ENCODE assay signal across 13 mouse cellular contexts in genomic region chr10:27222639-27223315, GRCm38 (mm10).
DNase-seq lines count a peak whose midpoint lies in the region; ATAC-seq and TF ChIP-seq lines count a peak whose summit lies in the region.
"Had no signal": no experiment of that assay in that cellular context is flagged by ENCODE, and none has a peak within 500 bp of the region (broad histone marks: within the 10 kb centered on the region; RNA-seq: fewer than 3 reads in every experiment).

No protein-coding gene starts in this region.

- no peaks in the 10 kb centered on the region for H3K9me3 ChIP-seq in kidney, embryonic 16.5 days (ENCODE audit: low read length)
- H3K9me3 ChIP-seq in midbrain, embryonic 12.5 days, result no peaks in the 10 kb centered on the region
- no peaks in the 10 kb centered on the region for H3K9me3 ChIP-seq in midbrain, embryonic 10.5 days (replicated peaks)
- H3K9me3 ChIP-seq in stomach, postnatal 0 days (ENCODE audit: control insufficient read depth, low read length), result no peaks in the 10 kb centered on the region
- H3K9me3 ChIP-seq: embryonic facial prominence, embryonic 15.5 days; heart, embryonic 15.5 days had no signal

- H3K27ac ChIP-seq in kidney, embryonic 16.5 days (ENCODE audit: low read length), result no peak overlapping the region
- H3K27ac ChIP-seq in midbrain, embryonic 12.5 days (replicated peaks), result 0 out of 2 replicates have a peak overlapping the region, but pooled peaks have one; percentile 35
- no peak overlapping the region for H3K27ac ChIP-seq in midbrain, embryonic 10.5 days (replicated peaks)
- no peak overlapping the region for H3K27ac ChIP-seq in stomach, postnatal 0 days (replicated peaks)
- H3K27ac ChIP-seq: embryonic facial prominence, embryonic 15.5 days; heart, embryonic 15.5 days had no signal

- no peak for TF ChIP-seq EP300 in stomach, postnatal 0 days (optimal IDR thresholded peaks at IDR 0.05)

- peak; percentile 46 to 67 for DNase-seq in cerebellum, postnatal 14 days
- no peak for DNase-seq in cerebellum, postnatal 4 days (ENCODE audit: low spot score in 2 of 2)
- peak; percentile 3 for DNase-seq in kidney, adult 11 months
- DNase-seq in midbrain, embryonic 10.5 days (ENCODE audit: low spot score), result no peak
- DNase-seq in layer of hippocampus, adult 9-11 months, result peak; percentile 62
- no peak for DNase-seq in stomach, postnatal 0 days (ENCODE audit: low spot score)
- DNase-seq: spleen, adult 18-20 months; thymus, postnatal 36 days had no signal

- H3K27me3 ChIP-seq in kidney, embryonic 16.5 days (ENCODE audit: insufficient read depth, low read length), result no peaks in the 10 kb centered on the region
- H3K27me3 ChIP-seq in midbrain, embryonic 12.5 days, result no peaks in the 10 kb centered on the region
- H3K27me3 ChIP-seq in midbrain, embryonic 10.5 days (ENCODE audit: low read depth, poor library complexity, severe bottlenecking), result no peaks in the 10 kb centered on the region
- H3K27me3 ChIP-seq in stomach, postnatal 0 days (ENCODE audit: control insufficient read depth, insufficient read depth, low read length), result no peaks in the 10 kb centered on the region
- H3K27me3 ChIP-seq: embryonic facial prominence, embryonic 15.5 days; heart, embryonic 15.5 days; Patski had no signal

- H3K9ac ChIP-seq in kidney, embryonic 16.5 days (replicated peaks; ENCODE audit: low read length), result no peak overlapping the region
- no peak overlapping the region for H3K9ac ChIP-seq in midbrain, embryonic 12.5 days (replicated peaks)
- no peak overlapping the region for H3K9ac ChIP-seq in stomach, postnatal 0 days (ENCODE audit: low read length)
- H3K9ac ChIP-seq: embryonic facial prominence, embryonic 15.5 days; heart, embryonic 15.5 days had no signal

- H3K4me1 ChIP-seq in kidney, embryonic 16.5 days (ENCODE audit: insufficient read depth, low read length), result peaks cover 2% of the 10 kb centered on the region; the same call in 1 of the 2 replicates
- H3K4me1 ChIP-seq in midbrain, embryonic 12.5 days, result no peaks in the 10 kb centered on the region
- H3K4me1 ChIP-seq in midbrain, embryonic 10.5 days, result no peaks in the 10 kb centered on the region
- H3K4me1 ChIP-seq in stomach, postnatal 0 days (replicated peaks; ENCODE audit: control insufficient read depth, insufficient read depth), result no peaks in the 10 kb centered on the region
- H3K4me1 ChIP-seq: embryonic facial prominence, embryonic 15.5 days; heart, embryonic 15.5 days had no signal

- no peak for TF ChIP-seq CTCF in stomach, postnatal 0 days (IDR thresholded peaks at IDR 0.05; ENCODE audit: low read depth)

- 68% methylated on average over 6 of the region's 6 CpGs for WGBS in kidney, embryonic 16.5 days
- WGBS in midbrain, embryonic 12.5 days, result 82% methylated on average over 6 of the region's 6 CpGs
- WGBS in midbrain, embryonic 10.5 days, result 92% methylated on average over 6 of the region's 6 CpGs
- 77% methylated on average over 6 of the region's 6 CpGs for WGBS in stomach, postnatal 0 days

- no peaks in the 10 kb centered on the region for H3K36me3 ChIP-seq in kidney, embryonic 16.5 days (ENCODE audit: insufficient read depth, low read length)
- H3K36me3 ChIP-seq in midbrain, embryonic 12.5 days, result no peaks in the 10 kb centered on the region
- no peaks in the 10 kb centered on the region for H3K36me3 ChIP-seq in midbrain, embryonic 10.5 days
- H3K36me3 ChIP-seq in stomach, postnatal 0 days (ENCODE audit: control insufficient read depth, insufficient read depth, low read length), result no peaks in the 10 kb centered on the region
- H3K36me3 ChIP-seq: embryonic facial prominence, embryonic 15.5 days; heart, embryonic 15.5 days had no signal

- ATAC-seq in kidney, embryonic 16.5 days (ENCODE audit: low FRiP score, low TSS enrichment), result no peak
- ATAC-seq in midbrain, embryonic 12.5 days (ENCODE audit: low FRiP score, low read depth), result no peak
- no peak for ATAC-seq in stomach, postnatal 0 days (ENCODE audit: low FRiP score, low TSS enrichment)
- ATAC-seq: Patski had no signal

- no peak overlapping the region for H3K4me3 ChIP-seq in kidney, embryonic 16.5 days (ENCODE audit: low read length)
- no peak overlapping the region for H3K4me3 ChIP-seq in midbrain, embryonic 12.5 days
- no peak overlapping the region for H3K4me3 ChIP-seq in midbrain, embryonic 10.5 days
- H3K4me3 ChIP-seq in stomach, postnatal 0 days (ENCODE audit: low read depth, low read length), result no peak overlapping the region
- H3K4me3 ChIP-seq: embryonic facial prominence, embryonic 15.5 days; heart, embryonic 15.5 days had no signal

- no peak overlapping the region for H3K4me2 ChIP-seq in kidney, embryonic 16.5 days (replicated peaks; ENCODE audit: low read depth, low read length)
- no peak overlapping the region for H3K4me2 ChIP-seq in midbrain, embryonic 12.5 days (replicated peaks)
- no peak overlapping the region for H3K4me2 ChIP-seq in stomach, postnatal 0 days (replicated peaks; ENCODE audit: low read depth)
- H3K4me2 ChIP-seq: embryonic facial prominence, embryonic 15.5 days; heart, embryonic 15.5 days had no signal

Comparison
In these comparisons a context has a peak if more than half of its experiments do, and no peak if none do; other contexts are left out.
1. DNase-seq: peak in cerebellum, postnatal 14 days (2 of 2), kidney, adult 11 months (single experiment) and layer of hippocampus, adult 9-11 months (single experiment); none in cerebellum, postnatal 4 days (0 of 2), midbrain, embryonic 10.5 days (single experiment) and stomach, postnatal 0 days (single experiment).